Mouse (Mus musculus): Measurements from ENCODE around the gene Reln. TPM values are rescaled to one million over a fixed set of nuclear protein-coding genes. Genes with fewer than 3 reads are reported as not detected.

Reln gene
- polyA plus RNA-seq, 1 experiment from 2014 or later: 6.5 TPM

DNA sequence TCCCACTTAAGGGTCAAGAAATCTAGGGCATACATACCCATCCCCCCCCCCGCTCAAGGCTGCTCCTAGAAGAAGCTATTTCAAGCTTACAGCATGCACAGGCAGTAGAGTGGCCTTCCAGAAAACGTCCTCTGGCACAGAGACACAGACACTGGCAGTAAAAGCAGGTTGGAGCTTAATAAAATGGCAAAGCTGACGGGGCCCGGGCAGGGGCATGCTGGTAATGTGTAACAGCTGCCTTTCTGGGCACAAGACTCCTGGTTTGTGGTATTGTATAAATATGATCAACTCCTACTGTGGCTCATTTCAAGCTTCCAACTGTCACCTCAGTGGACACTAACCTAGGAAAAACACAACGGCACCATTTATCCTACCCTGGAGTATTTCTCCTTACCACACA lies 42.2 kb downstream of the Reln start:
- Histone ChIP-seq H3K4me1 (ENCODE audit: control insufficient read depth, insufficient read depth, low read length) (no peaks in the 10 kb centered on the region), H3K27ac (ENCODE audit: low read depth, low read length) (no peak overlapping the region), H3K9ac (ENCODE audit: low read depth, low read length) (no peak overlapping the region), H3K36me3 (ENCODE audit: control insufficient read depth, insufficient read depth, low read length) (no peaks in the 10 kb centered on the region), H3K4me2 (no peak overlapping the region), H3K27me3 (ENCODE audit: control insufficient read depth, insufficient read depth, low read length) (no peaks in the 10 kb centered on the region), H3K4me3 (ENCODE audit: low read depth, low read length) (no peak overlapping the region), H3K9me3 (replicated peaks; ENCODE audit: control insufficient read depth, low read length) (no peaks in the 10 kb centered on the region)
- WGBS (ENCODE audit: insufficient replicate concordance): 85% methylated on average over 5 of the region's 5 CpGs
- no peak for ATAC-seq (replicated peaks; ENCODE audit: insufficient number of reproducible peaks, low FRiP score, low TSS enrichment)

DNA sequence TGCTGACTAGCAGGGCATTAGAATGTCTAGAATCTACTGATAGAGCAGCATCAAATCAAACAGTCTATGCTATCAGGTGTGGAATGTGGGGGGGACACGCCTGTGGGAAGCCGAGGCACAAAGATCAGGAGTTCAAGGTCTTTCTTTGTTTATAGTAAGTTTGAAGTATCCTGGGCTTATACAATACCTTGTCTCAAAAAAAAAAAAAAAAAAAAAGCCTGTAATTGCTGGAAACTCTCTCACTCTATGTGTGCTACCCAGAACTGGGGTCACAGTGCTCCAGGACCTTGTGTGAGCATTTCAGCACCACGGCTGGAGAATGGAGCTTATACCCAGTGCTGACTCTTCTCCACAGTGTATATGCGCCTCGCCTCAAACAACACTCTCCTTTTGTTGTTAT lies 43.7 kb downstream of the Reln start:
- H3K27ac ChIP-seq (ENCODE audit: low read depth, low read length): no peak overlapping the region
- H3K36me3 ChIP-seq (ENCODE audit: control insufficient read depth, insufficient read depth, low read length): no peaks in the 10 kb centered on the region
- no peak overlapping the region for H3K4me2 ChIP-seq
- H3K4me1 ChIP-seq (ENCODE audit: control insufficient read depth, insufficient read depth, low read length): no peaks in the 10 kb centered on the region
- no peak overlapping the region for H3K4me3 ChIP-seq (ENCODE audit: low read depth, low read length)
- no peak overlapping the region for H3K9ac ChIP-seq (ENCODE audit: low read depth, low read length)
- no peaks in the 10 kb centered on the region for H3K27me3 ChIP-seq (ENCODE audit: control insufficient read depth, insufficient read depth, low read length)
- ATAC-seq (replicated peaks; ENCODE audit: insufficient number of reproducible peaks, low FRiP score, low TSS enrichment): no peak
- WGBS (ENCODE audit: insufficient replicate concordance): 69% methylated on average over 5 of the region's 5 CpGs
- no peaks in the 10 kb centered on the region for H3K9me3 ChIP-seq (replicated peaks; ENCODE audit: control insufficient read depth, low read length)

DNA sequence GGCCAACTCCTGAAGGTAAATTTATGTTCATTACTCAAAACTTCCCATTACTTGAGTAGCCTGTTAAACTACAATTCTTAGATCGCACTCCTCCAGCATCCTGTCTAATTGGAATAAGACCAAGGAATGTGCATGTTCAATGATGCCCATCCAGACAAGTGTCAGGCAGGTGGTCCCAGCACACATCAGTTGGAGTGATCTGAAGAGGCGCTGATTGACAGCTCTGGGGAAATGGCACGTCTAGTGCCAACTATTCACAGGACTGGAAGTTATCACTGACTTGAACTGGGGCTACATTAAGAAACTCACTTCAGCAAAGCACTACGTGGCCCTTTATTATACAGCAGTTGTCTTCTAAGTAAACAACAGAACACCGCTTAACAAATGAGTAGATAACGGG lies 44.5 kb downstream of the Reln start:
- Histone ChIP-seq H3K27me3 (ENCODE audit: control insufficient read depth, insufficient read depth, low read length) (no peaks in the 10 kb centered on the region), H3K36me3 (ENCODE audit: control insufficient read depth, insufficient read depth, low read length) (no peaks in the 10 kb centered on the region), H3K9me3 (replicated peaks; ENCODE audit: control insufficient read depth, low read length) (no peaks in the 10 kb centered on the region), H3K4me2 (no peak overlapping the region), H3K4me3 (ENCODE audit: low read depth, low read length) (no peak overlapping the region), H3K9ac (ENCODE audit: low read depth, low read length) (no peak overlapping the region), H3K4me1 (ENCODE audit: control insufficient read depth, insufficient read depth, low read length) (no peaks in the 10 kb centered on the region), H3K27ac (ENCODE audit: low read depth, low read length) (no peak overlapping the region)
- no peak for ATAC-seq (replicated peaks; ENCODE audit: insufficient number of reproducible peaks, low FRiP score, low TSS enrichment)
- WGBS (ENCODE audit: insufficient replicate concordance): 78% methylated on average over 6 of the region's 6 CpGs

DNA sequence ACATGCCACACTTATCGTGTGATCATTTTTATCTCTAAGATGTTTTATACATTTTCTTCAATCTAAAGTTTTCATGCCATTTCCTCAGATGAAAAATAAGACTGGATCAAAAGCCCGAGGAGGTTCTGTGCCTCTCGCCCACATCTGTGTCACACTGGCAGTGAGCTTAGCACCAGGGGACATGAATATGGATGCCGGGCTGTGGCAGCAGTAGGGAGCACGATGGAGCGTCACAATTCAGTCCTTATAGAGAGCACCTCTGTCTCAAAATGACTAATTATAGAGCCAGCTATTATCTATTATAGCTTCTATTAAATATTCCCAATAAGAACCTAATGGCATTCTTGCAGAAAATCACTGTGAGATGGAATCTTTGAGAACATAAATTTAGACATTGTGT lies 49.3 kb downstream of the Reln start:
- Histone ChIP-seq H3K4me3 (ENCODE audit: low read depth, low read length) (no peak overlapping the region), H3K4me1 (ENCODE audit: control insufficient read depth, insufficient read depth, low read length) (no peaks in the 10 kb centered on the region), H3K27ac (ENCODE audit: low read depth, low read length) (no peak overlapping the region), H3K4me2 (no peak overlapping the region), H3K9ac (ENCODE audit: low read depth, low read length) (no peak overlapping the region), H3K27me3 (ENCODE audit: control insufficient read depth, insufficient read depth, low read length) (no peaks in the 10 kb centered on the region), H3K36me3 (ENCODE audit: control insufficient read depth, insufficient read depth, low read length) (no peaks in the 10 kb centered on the region), H3K9me3 (replicated peaks; ENCODE audit: control insufficient read depth, low read length) (no peaks in the 10 kb centered on the region)
- 85% methylated on average over 6 of the region's 6 CpGs for WGBS (ENCODE audit: insufficient replicate concordance)
- ATAC-seq (replicated peaks; ENCODE audit: insufficient number of reproducible peaks, low FRiP score, low TSS enrichment): no peak

DNA sequence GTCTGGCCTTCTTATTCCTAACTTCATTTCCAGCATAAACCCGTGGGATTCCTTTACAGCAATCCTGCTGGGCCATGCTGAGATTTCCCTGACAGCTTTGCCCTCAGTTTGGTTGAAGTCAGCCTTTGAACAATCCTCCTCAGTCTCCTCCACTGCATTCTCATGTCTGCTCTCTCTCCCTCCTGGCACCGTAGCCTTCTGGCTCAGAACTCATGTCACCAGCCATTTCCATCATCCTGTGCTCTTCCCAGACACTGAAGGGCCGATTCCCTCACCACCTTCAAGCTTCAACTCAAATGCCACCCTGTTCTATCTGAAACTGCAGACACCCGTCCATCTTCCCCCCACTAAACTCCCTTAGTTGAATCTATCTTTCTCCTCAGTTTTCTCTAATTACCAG lies 53.1 kb downstream of the Reln start:
- Histone ChIP-seq H3K36me3 (ENCODE audit: control insufficient read depth, insufficient read depth, low read length) (no peaks in the 10 kb centered on the region), H3K27ac (ENCODE audit: low read depth, low read length) (no peak overlapping the region), H3K27me3 (ENCODE audit: control insufficient read depth, insufficient read depth, low read length) (no peaks in the 10 kb centered on the region), H3K4me1 (ENCODE audit: control insufficient read depth, insufficient read depth, low read length) (no peaks in the 10 kb centered on the region), H3K9ac (ENCODE audit: low read depth, low read length) (no peak overlapping the region), H3K4me2 (no peak overlapping the region), H3K9me3 (replicated peaks; ENCODE audit: control insufficient read depth, low read length) (no peaks in the 10 kb centered on the region), H3K4me3 (ENCODE audit: low read depth, low read length) (no peak overlapping the region)
- WGBS (ENCODE audit: insufficient replicate concordance): 72% methylated on average over 4 of the region's 4 CpGs
- ATAC-seq (replicated peaks; ENCODE audit: insufficient number of reproducible peaks, low FRiP score, low TSS enrichment): no peak

DNA sequence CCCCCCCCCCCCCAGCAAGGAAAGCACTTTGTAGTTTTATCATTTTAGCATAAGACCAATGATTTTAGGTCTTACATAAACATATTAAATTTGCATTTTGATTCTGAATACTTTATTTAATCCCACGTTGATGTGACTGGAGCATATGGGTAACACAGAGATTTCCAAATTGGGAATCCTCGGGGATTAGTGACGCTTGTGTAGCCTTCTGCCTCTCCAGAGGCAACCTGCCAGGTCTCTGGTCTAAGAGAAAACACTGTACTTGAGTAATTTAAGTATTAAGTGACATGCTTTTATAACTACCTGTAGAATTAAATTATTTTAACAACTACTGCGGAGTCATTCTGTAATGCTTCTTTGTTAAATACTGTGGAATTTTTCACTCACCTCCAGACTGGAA lies 59.1 kb downstream of the Reln start:
- no peak overlapping the region for H3K4me2 ChIP-seq
- no peak overlapping the region for H3K9ac ChIP-seq (ENCODE audit: low read depth, low read length)
- no peak overlapping the region for H3K27ac ChIP-seq (ENCODE audit: low read depth, low read length)
- no peak overlapping the region for H3K4me3 ChIP-seq (ENCODE audit: low read depth, low read length)
- ATAC-seq (replicated peaks; ENCODE audit: insufficient number of reproducible peaks, low FRiP score, low TSS enrichment): no peak
- WGBS (ENCODE audit: insufficient replicate concordance): 90% methylated on average over 4 of the region's 4 CpGs
- no peaks in the 10 kb centered on the region for H3K27me3 ChIP-seq (ENCODE audit: control insufficient read depth, insufficient read depth, low read length)
- H3K4me1 ChIP-seq (ENCODE audit: control insufficient read depth, insufficient read depth, low read length): no peaks in the 10 kb centered on the region
- no peaks in the 10 kb centered on the region for H3K36me3 ChIP-seq (ENCODE audit: control insufficient read depth, insufficient read depth, low read length)
- H3K9me3 ChIP-seq (replicated peaks; ENCODE audit: control insufficient read depth, low read length): no peaks in the 10 kb centered on the region

DNA sequence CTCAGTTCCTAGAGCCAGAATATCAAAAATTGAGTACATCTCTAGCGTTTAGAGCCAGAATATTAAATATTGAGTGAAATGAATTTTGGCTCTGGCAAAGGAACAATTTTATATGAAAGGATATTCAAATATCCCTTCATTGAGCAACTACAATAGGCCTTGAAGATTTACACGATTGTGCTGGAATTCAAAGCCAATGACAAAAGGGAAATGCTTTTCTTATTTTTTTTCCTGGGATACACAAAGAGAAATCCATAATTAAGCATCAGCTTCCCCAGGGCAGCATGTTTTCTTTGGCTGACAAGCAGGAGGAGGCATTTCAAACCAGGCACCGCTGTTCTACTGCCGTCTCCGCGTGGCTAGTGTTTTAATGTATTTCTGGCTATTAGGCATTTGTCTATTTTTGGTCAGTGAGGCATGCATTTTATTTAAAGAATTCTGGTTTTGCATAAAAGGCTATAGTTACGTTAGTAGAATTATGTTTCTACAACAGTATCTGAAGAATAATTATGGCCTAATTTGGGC lies 62.3 kb downstream of the Reln start:
- no peak for ATAC-seq (replicated peaks; ENCODE audit: insufficient number of reproducible peaks, low FRiP score, low TSS enrichment)
- Histone ChIP-seq H3K4me3 (ENCODE audit: low read depth, low read length) (no peak overlapping the region), H3K9me3 (replicated peaks; ENCODE audit: control insufficient read depth, low read length) (no peaks in the 10 kb centered on the region; the same call in 1 of the 2 replicates)

GRCm38 (mm10) chr5:22280534-22281164 lies 63.9 kb downstream of the Reln start:
- no peak overlapping the region for H3K9ac ChIP-seq (ENCODE audit: low read depth, low read length)
- no peaks in the 10 kb centered on the region; the same call in 1 of the 2 replicates for H3K9me3 ChIP-seq (replicated peaks; ENCODE audit: control insufficient read depth, low read length)
- H3K4me3 ChIP-seq (ENCODE audit: low read depth, low read length): no peak overlapping the region
- no peak overlapping the region for H3K27ac ChIP-seq (ENCODE audit: low read depth, low read length)
- no peak overlapping the region for H3K4me2 ChIP-seq
- no peak for ATAC-seq (replicated peaks; ENCODE audit: insufficient number of reproducible peaks, low FRiP score, low TSS enrichment)
- no peaks in the 10 kb centered on the region for H3K27me3 ChIP-seq (ENCODE audit: control insufficient read depth, insufficient read depth, low read length)
- no peaks in the 10 kb centered on the region for H3K4me1 ChIP-seq (ENCODE audit: control insufficient read depth, insufficient read depth, low read length)
- no peaks in the 10 kb centered on the region for H3K36me3 ChIP-seq (ENCODE audit: control insufficient read depth, insufficient read depth, low read length)
- 57% methylated on average over 2 of the region's 2 CpGs for WGBS (ENCODE audit: insufficient replicate concordance)

More for the DNA sequence above, 62.3 kb downstream of the Reln start:
- H3K4me1 ChIP-seq (ENCODE audit: control insufficient read depth, insufficient read depth, low read length): no peaks in the 10 kb centered on the region
- H3K36me3 ChIP-seq (ENCODE audit: control insufficient read depth, insufficient read depth, low read length): no peaks in the 10 kb centered on the region
- H3K27me3 ChIP-seq (ENCODE audit: control insufficient read depth, insufficient read depth, low read length): no peaks in the 10 kb centered on the region
- 83% methylated on average over 7 of the region's 7 CpGs for WGBS (ENCODE audit: insufficient replicate concordance)
- no peak overlapping the region for H3K9ac ChIP-seq (ENCODE audit: low read depth, low read length)
- no peak overlapping the region for H3K4me2 ChIP-seq
- H3K27ac ChIP-seq (ENCODE audit: low read depth, low read length): no peak overlapping the region

DNA sequence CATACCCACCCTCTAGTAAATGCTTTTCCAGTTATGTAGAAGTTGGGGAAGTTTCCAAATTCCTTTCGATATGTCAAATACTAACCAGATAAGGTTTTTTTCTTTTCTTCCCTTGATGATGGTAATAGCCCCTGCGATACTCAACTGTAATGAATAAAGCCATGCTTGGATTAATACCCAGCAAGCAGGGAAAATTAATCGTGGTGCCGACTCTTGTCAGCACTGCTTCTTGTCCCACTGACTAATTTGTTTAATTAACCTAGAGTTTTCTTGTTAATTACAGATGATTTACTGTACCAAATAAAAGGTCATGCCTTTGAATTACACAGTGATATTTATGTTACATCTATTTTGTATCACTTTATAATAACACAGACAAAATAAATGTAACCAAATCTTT lies 65.3 kb downstream of the Reln start:
- Histone ChIP-seq H3K27me3 (ENCODE audit: control insufficient read depth, insufficient read depth, low read length) (no peaks in the 10 kb centered on the region), H3K4me2 (no peak overlapping the region), H3K27ac (ENCODE audit: low read depth, low read length) (no peak overlapping the region), H3K36me3 (ENCODE audit: control insufficient read depth, insufficient read depth, low read length) (no peaks in the 10 kb centered on the region), H3K9me3 (replicated peaks; ENCODE audit: control insufficient read depth, low read length) (no peaks in the 10 kb centered on the region; the same call in 1 of the 2 replicates), H3K4me3 (ENCODE audit: low read depth, low read length) (no peak overlapping the region), H3K9ac (ENCODE audit: low read depth, low read length) (no peak overlapping the region), H3K4me1 (ENCODE audit: control insufficient read depth, insufficient read depth, low read length) (no peaks in the 10 kb centered on the region)
- 88% methylated on average over 4 of the region's 4 CpGs for WGBS (ENCODE audit: insufficient replicate concordance)
- ATAC-seq (replicated peaks; ENCODE audit: insufficient number of reproducible peaks, low FRiP score, low TSS enrichment): no peak
